Mouse (Mus musculus): Measurements from ENCODE around the gene Asgr2.

DNA sequence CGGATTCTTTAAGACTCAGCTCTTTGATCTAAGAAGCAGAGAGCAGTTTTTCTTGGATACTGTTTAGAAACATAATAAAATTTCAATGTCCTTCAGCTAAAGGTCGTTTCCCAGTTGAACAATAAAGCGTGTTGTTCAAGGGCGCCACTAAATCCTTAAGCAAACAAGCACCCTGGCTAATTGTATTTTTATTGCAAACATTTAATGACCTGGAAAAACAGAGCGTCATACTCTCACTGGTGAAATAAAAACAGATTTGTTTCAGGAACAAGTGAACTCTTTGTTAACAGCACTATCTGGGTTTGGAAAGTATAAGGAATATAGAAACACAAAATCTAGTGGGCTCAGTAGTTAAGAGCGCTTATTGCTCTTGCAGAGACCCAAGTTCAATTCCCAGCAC lies 22.4 kb upstream of the Asgr2 start:
- TF ChIP-seq CTCF (IDR thresholded peaks at IDR 0.05; ENCODE audit: control insufficient read depth, insufficient read depth, insufficient read length): no peak
- no peak for TF ChIP-seq CEBPB (IDR thresholded peaks at IDR 0.05; ENCODE audit: low read depth)
- no peak for TF ChIP-seq MYOD1 (IDR thresholded peaks at IDR 0.05; ENCODE audit: control insufficient read depth, insufficient read length, low read depth)
- no peak for TF ChIP-seq USF1 (IDR thresholded peaks at IDR 0.05; ENCODE audit: low read depth)
- no peak for TF ChIP-seq MYOG (IDR thresholded peaks at IDR 0.05; ENCODE audit: control insufficient read depth, extremely low read depth, insufficient read length)
- TF ChIP-seq MAX (IDR thresholded peaks at IDR 0.05): no peak
- TF ChIP-seq FOSL1 (IDR thresholded peaks at IDR 0.05; ENCODE audit: insufficient read depth, low read length, poor library complexity, severe bottlenecking): no peak
